Mouse (Mus musculus): ENCODE data around the gene Abcg3. TPM values are rescaled to one million over a fixed set of nuclear protein-coding genes. Genes with fewer than 3 reads are reported as not detected.

Gene Abcg3
- 0.43 and 0.46 TPM in 2 replicates for polyA plus RNA-seq (2015; fragmentation: Nextera tagmentation; extraction: Ambion mirVana)

- Histone ChIP-seq H3K9me3 (ENCODE audit: control insufficient read depth, low read length) (no peaks in the 10 kb centered on the region), H3K27me3 (replicated peaks; ENCODE audit: control insufficient read depth, insufficient read depth, low read length) (no peaks in the 10 kb centered on the region), H3K4me2 (ENCODE audit: low read length) (no peak within 1 kb of the TSS), H3K27ac (ENCODE audit: low read length) (no peak within 1 kb of the TSS), H3K36me3 (ENCODE audit: control insufficient read depth, insufficient read depth) (no peaks in the 10 kb centered on the region), H3K9ac (replicated peaks; ENCODE audit: low read depth, low read length) (no peak within 1 kb of the TSS), H3K4me3 (replicated peaks; ENCODE audit: low read length) (no peak within 1 kb of the TSS), H3K4me1 (replicated peaks; ENCODE audit: control insufficient read depth, insufficient read depth, low read length) (no peaks in the 10 kb centered on the region)
- WGBS = 37% methylated on average over 12 of the region's 12 CpGs
- no peak for ATAC-seq
These were observed at the start of gene Abcg3 for GRCm38 (mm10) chr5:104982535-104982934. Gene Abcg3, minus strand, starts transcription at chr5:104982718.

- no peak for ATAC-seq
- H3K27ac ChIP-seq (ENCODE audit: low read length) = no peak overlapping the region
- 81% methylated on average over 1 of the region's 1 CpGs for WGBS
- H3K36me3 ChIP-seq (ENCODE audit: control insufficient read depth, insufficient read depth) = no peaks in the 10 kb centered on the region
- H3K9ac ChIP-seq (replicated peaks; ENCODE audit: low read depth, low read length) = no peak overlapping the region
- no peak overlapping the region for H3K4me3 ChIP-seq (replicated peaks; ENCODE audit: low read length)
- H3K4me1 ChIP-seq (replicated peaks; ENCODE audit: control insufficient read depth, insufficient read depth, low read length) = no peaks in the 10 kb centered on the region
- no peaks in the 10 kb centered on the region for H3K27me3 ChIP-seq (replicated peaks; ENCODE audit: control insufficient read depth, insufficient read depth, low read length)
- peaks cover 2% of the 10 kb centered on the region; the same call in 1 of the 2 replicates for H3K9me3 ChIP-seq (ENCODE audit: control insufficient read depth, low read length)
- no peak overlapping the region for H3K4me2 ChIP-seq (ENCODE audit: low read length)
These were observed 30.0 kb upstream of the Abcg3 start for GRCm38 (mm10) chr5:105012551-105012950.

- Histone ChIP-seq H3K27me3 (replicated peaks; ENCODE audit: control insufficient read depth, insufficient read depth, low read length) (no peaks in the 10 kb centered on the region), H3K4me3 (replicated peaks; ENCODE audit: low read length) (no peak overlapping the region), H3K36me3 (ENCODE audit: control insufficient read depth, insufficient read depth) (no peaks in the 10 kb centered on the region), H3K9ac (replicated peaks; ENCODE audit: low read depth, low read length) (no peak overlapping the region), H3K9me3 (ENCODE audit: control insufficient read depth, low read length) (peaks cover 2% of the 10 kb centered on the region; the same call in 1 of the 2 replicates), H3K4me1 (replicated peaks; ENCODE audit: control insufficient read depth, insufficient read depth, low read length) (no peaks in the 10 kb centered on the region), H3K27ac (ENCODE audit: low read length) (no peak overlapping the region), H3K4me2 (ENCODE audit: low read length) (no peak overlapping the region)
- 94% methylated on average over 4 of the region's 4 CpGs for WGBS
- ATAC-seq = no peak
These were observed 29.1 kb upstream of the Abcg3 start for GRCm38 (mm10) chr5:105011570-105011969.

GRCm38 (mm10) chr5:105010376-105010775 is 27.9 kb upstream of the Abcg3 start:
- H3K27ac ChIP-seq (ENCODE audit: low read length) = no peak overlapping the region
- ATAC-seq = no peak
- H3K4me1 ChIP-seq (replicated peaks; ENCODE audit: control insufficient read depth, insufficient read depth, low read length) = no peaks in the 10 kb centered on the region
- H3K4me2 ChIP-seq (ENCODE audit: low read length) = no peak overlapping the region
- H3K27me3 ChIP-seq (replicated peaks; ENCODE audit: control insufficient read depth, insufficient read depth, low read length) = no peaks in the 10 kb centered on the region
- H3K9me3 ChIP-seq (ENCODE audit: control insufficient read depth, low read length) = peaks cover 2% of the 10 kb centered on the region; the same call in 1 of the 2 replicates
- H3K9ac ChIP-seq (replicated peaks; ENCODE audit: low read depth, low read length) = no peak overlapping the region
- H3K36me3 ChIP-seq (ENCODE audit: control insufficient read depth, insufficient read depth) = no peaks in the 10 kb centered on the region
- H3K4me3 ChIP-seq (replicated peaks; ENCODE audit: low read length) = no peak overlapping the region

GRCm38 (mm10) chr5:104989411-104989810 is 6.9 kb upstream of the Abcg3 start:
- no peak overlapping the region for H3K27ac ChIP-seq (ENCODE audit: low read length)
- no peak for ATAC-seq
- H3K4me3 ChIP-seq (replicated peaks; ENCODE audit: low read length) = no peak overlapping the region
- no peaks in the 10 kb centered on the region for H3K9me3 ChIP-seq (ENCODE audit: control insufficient read depth, low read length)
- no peaks in the 10 kb centered on the region for H3K36me3 ChIP-seq (ENCODE audit: control insufficient read depth, insufficient read depth)
- H3K4me1 ChIP-seq (replicated peaks; ENCODE audit: control insufficient read depth, insufficient read depth, low read length) = no peaks in the 10 kb centered on the region
- H3K9ac ChIP-seq (replicated peaks; ENCODE audit: low read depth, low read length) = no peak overlapping the region
- WGBS = 90% methylated on average over 2 of the region's 2 CpGs
- no peak overlapping the region for H3K4me2 ChIP-seq (ENCODE audit: low read length)
- H3K27me3 ChIP-seq (replicated peaks; ENCODE audit: control insufficient read depth, insufficient read depth, low read length) = no peaks in the 10 kb centered on the region

GRCm38 (mm10) chr5:104988000-104988399 is 5.5 kb upstream of the Abcg3 start:
- no peaks in the 10 kb centered on the region for H3K36me3 ChIP-seq (ENCODE audit: control insufficient read depth, insufficient read depth)
- H3K4me1 ChIP-seq (replicated peaks; ENCODE audit: control insufficient read depth, insufficient read depth, low read length) = no peaks in the 10 kb centered on the region
- no peak overlapping the region for H3K27ac ChIP-seq (ENCODE audit: low read length)
- no peaks in the 10 kb centered on the region for H3K27me3 ChIP-seq (replicated peaks; ENCODE audit: control insufficient read depth, insufficient read depth, low read length)
- H3K9me3 ChIP-seq (ENCODE audit: control insufficient read depth, low read length) = no peaks in the 10 kb centered on the region
- H3K9ac ChIP-seq (replicated peaks; ENCODE audit: low read depth, low read length) = no peak overlapping the region
- no peak overlapping the region for H3K4me2 ChIP-seq (ENCODE audit: low read length)
- WGBS = 45% methylated on average over 2 of the region's 2 CpGs
- no peak for ATAC-seq
- no peak overlapping the region for H3K4me3 ChIP-seq (replicated peaks; ENCODE audit: low read length)

GRCm38 (mm10) chr5:104986706-104987105 is 4.2 kb upstream of the Abcg3 start:
- H3K27me3 ChIP-seq (replicated peaks; ENCODE audit: control insufficient read depth, insufficient read depth, low read length) = no peaks in the 10 kb centered on the region
- H3K4me2 ChIP-seq (ENCODE audit: low read length) = no peak overlapping the region
- H3K9ac ChIP-seq (replicated peaks; ENCODE audit: low read depth, low read length) = no peak overlapping the region
- ATAC-seq = no peak
- H3K36me3 ChIP-seq (ENCODE audit: control insufficient read depth, insufficient read depth) = no peaks in the 10 kb centered on the region
- H3K4me3 ChIP-seq (replicated peaks; ENCODE audit: low read length) = no peak overlapping the region
- WGBS = 44% methylated on average over 1 of the region's 1 CpGs
- no peaks in the 10 kb centered on the region for H3K9me3 ChIP-seq (ENCODE audit: control insufficient read depth, low read length)
- H3K4me1 ChIP-seq (replicated peaks; ENCODE audit: control insufficient read depth, insufficient read depth, low read length) = no peaks in the 10 kb centered on the region
- H3K27ac ChIP-seq (ENCODE audit: low read length) = no peak overlapping the region

GRCm38 (mm10) chr5:104979040-104979513 is 3.4 kb downstream of the Abcg3 start:
- WGBS = 74% methylated on average over 2 of the region's 2 CpGs
- Histone ChIP-seq H3K4me2 (ENCODE audit: low read length) (no peak overlapping the region), H3K36me3 (ENCODE audit: control insufficient read depth, insufficient read depth) (no peaks in the 10 kb centered on the region), H3K4me3 (replicated peaks; ENCODE audit: low read length) (no peak overlapping the region), H3K27ac (ENCODE audit: low read length) (no peak overlapping the region), H3K4me1 (replicated peaks; ENCODE audit: control insufficient read depth, insufficient read depth, low read length) (no peaks in the 10 kb centered on the region), H3K27me3 (replicated peaks; ENCODE audit: control insufficient read depth, insufficient read depth, low read length) (no peaks in the 10 kb centered on the region), H3K9me3 (ENCODE audit: control insufficient read depth, low read length) (no peaks in the 10 kb centered on the region), H3K9ac (replicated peaks; ENCODE audit: low read depth, low read length) (no peak overlapping the region)
- ATAC-seq = no peak

- 85% methylated on average over 2 of the region's 2 CpGs for WGBS
- no peak for ATAC-seq
- no peaks in the 10 kb centered on the region for H3K4me1 ChIP-seq (replicated peaks; ENCODE audit: control insufficient read depth, insufficient read depth, low read length)
These were observed 24.3 kb downstream of the Abcg3 start for GRCm38 (mm10) chr5:104958141-104958793.

More at GRCm38 (mm10) chr5:104958141-104958793, 24.3 kb downstream of the Abcg3 start:
- H3K4me2 ChIP-seq (ENCODE audit: low read length) = no peak overlapping the region
- no peak overlapping the region for H3K9ac ChIP-seq (replicated peaks; ENCODE audit: low read depth, low read length)
- no peak overlapping the region for H3K4me3 ChIP-seq (replicated peaks; ENCODE audit: low read length)
- no peaks in the 10 kb centered on the region for H3K9me3 ChIP-seq (ENCODE audit: control insufficient read depth, low read length)
- H3K27me3 ChIP-seq (replicated peaks; ENCODE audit: control insufficient read depth, insufficient read depth, low read length) = no peaks in the 10 kb centered on the region
- no peak overlapping the region for H3K27ac ChIP-seq (ENCODE audit: low read length)
- no peaks in the 10 kb centered on the region for H3K36me3 ChIP-seq (ENCODE audit: control insufficient read depth, insufficient read depth)
